Mouse (Mus musculus) thymus, adult 18-20 months (tissue): ENCODE results near the gene Ect2.
A peak's percentile ranks its signal among the peaks of the same experiment; 100 is the strongest.

ENCODE experiments used
- DNase-seq, 2 experiments: peaks; one replicate each; pipeline ENCODE4 v3.0.0; 2022; ENCODE audit warnings: mixed read lengths in 2 of 2

Ect2 gene

DNA sequence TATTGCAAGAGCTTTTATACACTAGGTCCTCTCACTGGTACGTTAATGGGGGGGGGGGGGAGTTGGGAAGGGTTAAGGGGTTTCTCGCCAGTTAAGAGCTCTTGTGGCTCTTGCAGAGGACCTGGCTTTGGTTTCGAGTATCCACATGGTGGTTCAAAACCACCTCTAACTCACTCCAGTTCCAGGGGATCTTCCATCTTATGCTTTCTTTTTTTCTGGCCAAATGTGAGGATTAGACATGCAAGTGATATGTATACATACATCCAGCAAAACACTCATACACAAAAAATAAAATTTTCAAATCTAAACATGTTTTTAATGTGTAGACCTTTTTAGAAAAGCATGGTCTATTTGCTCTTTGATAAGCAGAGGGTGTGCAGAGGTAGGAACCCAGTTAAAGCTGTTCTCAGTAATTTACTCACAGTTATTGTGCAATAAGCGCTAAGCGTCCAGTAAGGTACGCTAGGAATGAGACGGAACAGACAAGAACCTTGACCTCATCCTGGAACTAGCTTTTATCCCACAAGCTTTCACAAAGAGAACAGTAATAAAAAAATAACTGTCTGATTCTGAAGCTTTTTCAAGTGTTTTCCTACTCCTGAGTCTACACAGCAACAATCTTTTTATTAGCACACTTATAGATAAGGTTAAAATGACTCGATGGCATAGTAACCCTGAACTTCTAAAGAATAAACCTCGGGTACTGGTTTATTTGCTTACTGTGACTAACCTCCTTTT lies 2.3 kb upstream of the Ect2 start:
- DNase-seq: no peak

DNA sequence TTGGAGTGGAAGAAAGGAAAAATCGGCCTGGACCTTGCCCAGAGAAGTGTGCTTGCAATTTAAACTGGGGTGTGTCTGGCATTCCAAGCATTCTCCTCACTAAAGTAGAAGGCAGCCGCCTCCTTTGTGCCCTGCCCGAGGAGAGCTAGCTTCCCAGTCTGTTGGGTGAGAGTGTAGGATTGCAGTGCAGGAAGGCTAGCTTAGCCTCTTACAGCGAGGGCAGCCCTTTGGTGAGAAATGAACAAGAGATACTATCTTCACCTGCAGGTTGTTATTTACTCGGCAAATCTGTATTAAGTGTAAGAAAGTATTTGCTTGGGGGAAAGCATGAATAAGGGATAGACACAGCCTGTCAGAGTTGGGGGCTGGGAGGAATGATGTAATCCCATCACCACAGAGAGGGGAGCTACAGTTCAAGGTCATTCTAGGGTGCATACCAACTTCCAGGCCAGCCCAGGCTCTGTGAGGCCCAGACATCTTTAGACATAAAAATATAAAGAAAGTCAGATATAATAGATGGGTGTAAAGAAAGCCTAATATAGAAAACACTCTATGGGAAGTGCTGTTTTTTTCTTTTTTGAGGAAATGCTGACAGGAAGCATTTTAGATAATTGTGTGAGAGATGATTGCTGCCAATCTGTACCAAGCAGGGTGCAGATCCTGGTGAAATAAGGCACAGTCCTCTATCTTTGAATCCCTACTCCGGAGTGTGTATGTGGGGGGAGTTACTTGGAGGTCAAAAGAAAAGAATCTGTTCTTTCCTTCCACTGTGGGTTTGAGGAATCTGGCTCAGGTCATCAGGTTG lies 1.6 kb upstream of the Ect2 start:
- no peak for DNase-seq

DNA sequence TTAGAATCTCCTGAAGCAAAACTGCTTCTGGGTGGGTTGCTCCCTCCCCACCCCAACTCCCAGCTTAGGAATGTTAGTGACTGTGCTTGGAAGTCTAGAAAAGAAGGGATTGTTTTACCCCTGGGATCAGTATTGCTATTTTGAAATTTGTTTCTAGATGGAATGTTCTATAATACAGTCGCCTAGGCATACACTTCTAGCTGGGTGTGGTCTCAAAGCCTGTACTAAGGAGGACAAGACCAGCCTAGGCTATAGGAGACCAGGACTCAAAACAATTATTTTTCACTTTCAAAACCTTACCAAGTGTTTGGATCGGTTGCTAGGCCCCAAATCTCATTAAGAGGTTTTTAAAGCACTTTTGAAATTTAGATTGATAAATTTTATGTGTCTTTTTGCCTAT lies 602 bp upstream of the Ect2 start:
- DNase-seq: no peak

DNA sequence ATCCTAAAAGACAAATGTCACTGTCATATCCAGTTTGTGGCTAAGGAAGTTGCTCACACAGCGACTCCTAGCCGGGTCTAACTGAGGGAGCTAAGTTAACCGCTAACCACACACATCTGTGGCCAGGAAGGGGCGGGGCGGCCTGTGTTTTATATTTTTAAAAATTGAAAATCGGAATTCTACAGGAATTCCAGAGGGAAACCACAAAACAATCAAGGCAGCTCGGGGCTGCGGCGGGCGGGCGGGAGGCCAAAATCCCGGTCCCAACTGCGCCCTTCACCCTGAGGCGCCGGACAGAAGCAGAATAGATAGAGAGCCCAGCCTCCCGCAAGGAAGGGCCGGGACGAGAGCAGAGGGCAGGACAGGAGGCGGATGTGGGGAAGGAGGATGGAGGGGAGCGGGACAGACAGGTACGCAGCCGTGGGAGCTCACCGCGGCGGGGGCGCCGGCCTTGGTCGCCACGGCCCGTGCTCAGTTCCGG lies 447 bp downstream of the Ect2 start:
- DNase-seq: peak; percentile 32 to 50

DNA sequence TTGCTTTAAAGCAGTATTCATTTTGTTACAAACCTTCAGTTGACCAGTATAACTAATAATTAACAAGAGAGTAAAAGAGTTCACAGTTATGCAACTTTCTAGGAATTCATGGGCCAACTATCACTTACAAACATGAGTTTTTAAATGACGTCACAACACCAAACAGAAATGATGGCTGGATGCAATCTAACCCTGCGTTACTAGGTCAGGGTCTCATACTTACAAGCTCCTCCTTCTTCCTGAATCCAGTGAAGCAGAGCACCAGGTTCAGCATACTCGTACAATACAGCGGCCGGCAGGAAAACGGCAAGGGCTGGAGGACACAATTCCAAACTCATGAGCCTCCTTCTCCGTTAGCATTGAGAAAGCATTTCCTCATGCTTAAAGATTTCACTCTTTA lies 7.9 kb downstream of the Ect2 start:
- no peak for DNase-seq

DNA sequence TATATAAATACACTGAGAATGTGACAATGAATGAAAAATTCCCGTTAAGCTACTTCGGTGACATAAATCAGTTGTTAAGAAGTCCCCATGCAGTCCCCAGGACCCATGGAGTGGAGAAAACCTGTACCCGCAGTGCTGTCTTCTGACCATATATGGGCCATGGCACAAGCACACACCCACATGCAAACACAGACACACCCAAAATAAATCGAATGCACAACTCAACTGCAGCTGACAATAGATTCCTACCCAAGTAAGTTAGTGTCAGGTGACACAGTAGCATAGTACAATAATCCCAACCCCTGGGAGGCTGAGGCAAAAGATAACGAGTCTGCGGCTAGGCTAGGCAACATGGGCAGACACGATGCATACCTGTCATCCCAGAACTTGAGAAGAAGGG lies 10.1 kb downstream of the Ect2 start:
- DNase-seq: no peak

DNA sequence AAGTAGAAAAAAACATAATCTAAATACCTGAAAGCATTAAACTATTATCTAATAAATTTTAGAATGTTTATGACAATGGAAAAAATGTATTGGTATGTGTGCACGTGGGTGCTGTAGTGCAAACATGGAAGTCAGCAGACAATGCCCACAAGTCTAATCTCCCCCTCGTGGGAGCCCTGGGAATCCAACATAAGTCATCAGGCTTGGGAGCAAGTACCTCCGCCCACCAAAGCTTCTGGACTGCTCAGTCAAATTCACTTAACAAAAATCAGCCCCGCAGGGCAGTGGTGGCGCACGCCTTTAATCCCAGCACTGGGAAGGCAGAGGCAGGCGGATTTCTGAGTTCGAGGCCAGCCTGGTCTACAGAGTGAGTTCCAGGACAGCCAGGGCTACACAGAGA lies 13.6 kb downstream of the Ect2 start:
- DNase-seq: no peak

DNA sequence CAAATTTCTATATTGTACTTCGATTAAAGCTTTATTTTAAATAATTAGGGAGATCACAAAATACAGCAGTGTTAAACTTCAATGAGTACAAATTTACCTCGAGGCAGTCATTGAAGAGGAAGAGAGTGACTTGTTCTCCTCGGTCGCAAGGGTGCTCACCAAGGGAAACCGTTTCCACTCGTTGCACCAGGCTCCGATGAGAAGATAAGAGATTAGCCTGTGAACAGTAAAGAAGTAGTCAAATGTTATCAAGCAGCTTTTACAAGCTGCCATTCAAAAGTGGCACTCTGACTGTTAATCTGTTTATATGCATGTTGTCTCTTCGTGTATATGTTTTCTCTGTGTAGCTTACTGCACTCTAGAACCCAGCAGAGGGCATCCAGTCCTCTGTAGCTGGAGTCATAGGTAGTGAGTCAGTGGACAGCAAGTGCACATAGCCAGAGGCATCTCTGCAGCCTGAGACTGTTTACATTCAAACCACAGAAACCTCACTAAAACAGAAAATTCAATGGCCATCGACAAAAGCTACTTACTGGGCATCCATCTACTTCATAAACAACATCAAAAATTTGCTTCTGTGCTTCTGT lies 31.7 kb downstream of the Ect2 start:
- DNase-seq: no peak

DNA sequence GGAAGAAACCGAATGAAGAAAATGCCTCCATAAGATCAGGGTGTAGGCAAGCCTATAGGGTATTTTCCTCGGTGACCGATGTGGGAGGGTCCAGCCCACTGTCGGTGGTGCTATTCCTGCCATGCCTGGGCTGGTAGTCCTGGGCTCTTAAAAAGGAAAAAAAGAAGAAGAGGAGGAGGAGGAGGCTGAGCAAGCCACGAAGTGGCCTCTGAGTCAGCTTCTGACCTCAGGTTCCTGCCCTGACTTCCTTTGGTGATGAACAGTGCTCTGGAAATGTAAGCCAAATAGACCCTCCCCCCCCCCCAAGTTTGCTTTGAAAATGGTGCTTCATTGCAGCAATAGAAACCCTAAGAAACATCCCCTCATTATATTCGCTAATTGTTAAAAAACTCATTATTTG lies 32.7 kb downstream of the Ect2 start:
- DNase-seq: no peak

DNA sequence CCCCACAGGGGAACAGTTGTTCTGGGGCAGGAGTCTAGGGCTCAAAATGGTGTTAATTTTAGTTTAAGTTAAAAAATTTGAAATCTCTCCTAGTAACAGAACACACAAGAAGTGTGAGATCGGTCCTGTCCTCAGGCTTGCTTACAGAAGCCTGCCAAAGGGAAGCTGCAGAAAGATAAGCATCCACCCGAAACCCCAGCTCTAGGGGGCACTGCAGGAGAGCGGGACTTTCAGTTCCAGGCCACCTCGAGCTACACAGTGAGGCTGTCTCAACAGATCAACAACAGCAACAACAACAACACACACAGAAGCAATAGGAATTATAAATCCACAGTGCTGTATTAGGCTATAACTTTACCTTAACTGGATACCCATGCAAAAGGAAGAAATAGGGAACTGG lies 35.5 kb downstream of the Ect2 start:
- DNase-seq: no peak

DNA sequence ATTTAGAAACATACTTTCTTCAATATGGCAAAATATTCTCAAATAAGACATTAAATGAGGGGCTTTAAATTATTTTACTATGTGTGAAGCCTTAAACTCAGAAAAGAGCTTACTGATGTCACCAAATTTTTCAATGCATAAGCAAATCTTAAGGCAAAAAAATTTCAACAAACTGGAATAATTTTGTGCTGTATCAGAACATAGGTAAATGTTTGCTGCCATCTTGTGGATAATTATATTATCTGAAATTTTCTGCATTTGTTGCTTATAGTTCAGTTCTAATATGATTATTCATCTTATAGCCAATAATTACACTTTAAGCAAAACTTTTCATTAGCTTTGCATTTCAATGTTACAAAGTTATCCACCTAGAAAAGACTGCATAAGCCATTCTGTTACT lies 42.8 kb downstream of the Ect2 start:
- DNase-seq: no peak

DNA sequence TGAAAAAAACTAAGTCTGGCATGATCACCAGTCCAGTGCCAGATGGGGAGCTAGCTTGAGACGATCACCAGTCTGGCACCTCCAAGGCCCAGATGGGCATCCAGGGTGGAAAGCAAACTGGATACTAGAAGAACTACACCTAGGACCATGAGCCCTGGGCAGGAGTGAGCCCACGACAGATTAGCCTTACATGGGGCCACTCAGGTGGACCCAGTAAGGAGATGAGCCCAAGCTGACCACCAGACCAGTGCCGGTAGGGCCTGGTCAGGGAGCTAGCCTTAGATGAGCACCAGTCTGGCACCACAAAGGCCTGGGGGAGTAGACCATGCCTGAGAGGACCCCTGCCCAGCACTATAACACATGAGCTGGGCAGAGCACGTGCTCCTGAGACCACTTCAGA lies 44.6 kb downstream of the Ect2 start:
- DNase-seq: no peak

DNA sequence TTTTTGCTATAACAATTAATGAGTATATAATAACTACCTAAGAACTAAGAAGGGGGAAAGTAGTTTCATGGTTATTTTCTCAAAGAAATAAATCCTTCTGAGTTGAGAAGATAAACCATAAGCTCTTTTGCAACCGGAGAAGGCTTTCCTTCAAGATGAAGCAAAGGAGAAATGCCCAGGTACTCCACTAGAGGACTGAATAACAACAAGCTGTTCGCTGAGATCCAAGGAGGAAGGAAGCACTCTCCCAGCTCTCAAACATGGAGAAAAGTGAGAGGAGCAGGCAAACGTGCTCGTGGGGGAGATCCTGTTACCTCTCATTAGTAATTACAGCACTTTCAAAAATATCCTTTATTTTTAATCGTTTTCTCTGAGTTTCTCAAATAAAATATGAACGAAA lies 46.5 kb downstream of the Ect2 start:
- DNase-seq: no peak

DNA sequence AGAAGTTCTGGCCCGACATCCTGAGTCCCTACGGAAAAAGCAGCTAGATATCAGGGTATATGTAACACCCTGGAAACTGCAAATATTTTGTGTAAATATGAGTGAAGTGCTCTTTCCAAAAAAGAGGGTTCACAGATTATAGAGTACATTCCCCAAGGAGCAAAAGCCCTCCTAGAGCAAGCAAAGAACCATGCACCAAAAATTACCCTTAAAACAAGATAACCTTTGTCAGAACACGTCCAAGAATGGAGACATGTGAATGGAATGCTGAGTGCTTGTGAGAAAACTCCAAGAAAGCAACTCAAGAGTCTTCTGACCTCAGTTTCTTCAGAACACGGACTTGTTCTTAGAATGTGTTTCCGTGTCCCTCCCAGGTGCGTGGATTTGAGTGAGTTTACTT lies 50.7 kb downstream of the Ect2 start:
- DNase-seq: no peak

DNA sequence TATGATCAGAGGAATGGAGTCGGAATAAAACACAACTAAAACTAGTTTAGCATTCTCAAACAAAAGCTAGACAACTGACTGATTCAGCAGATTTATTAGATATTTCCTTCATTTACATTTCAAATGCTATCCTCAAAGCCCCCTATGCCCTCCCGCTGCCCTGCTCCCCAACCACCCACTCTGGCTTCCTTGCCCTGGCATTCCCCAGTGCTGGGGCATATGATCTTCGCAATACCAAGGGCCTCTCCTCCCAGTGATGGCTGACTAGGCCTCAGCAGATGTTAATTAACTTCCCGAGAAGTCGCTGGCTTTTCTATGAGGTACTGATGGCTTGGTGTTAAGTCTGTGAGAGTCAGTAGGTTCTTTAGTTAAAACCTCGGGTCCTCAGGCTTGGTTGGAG lies 55.0 kb downstream of the Ect2 start:
- DNase-seq: no peak

DNA sequence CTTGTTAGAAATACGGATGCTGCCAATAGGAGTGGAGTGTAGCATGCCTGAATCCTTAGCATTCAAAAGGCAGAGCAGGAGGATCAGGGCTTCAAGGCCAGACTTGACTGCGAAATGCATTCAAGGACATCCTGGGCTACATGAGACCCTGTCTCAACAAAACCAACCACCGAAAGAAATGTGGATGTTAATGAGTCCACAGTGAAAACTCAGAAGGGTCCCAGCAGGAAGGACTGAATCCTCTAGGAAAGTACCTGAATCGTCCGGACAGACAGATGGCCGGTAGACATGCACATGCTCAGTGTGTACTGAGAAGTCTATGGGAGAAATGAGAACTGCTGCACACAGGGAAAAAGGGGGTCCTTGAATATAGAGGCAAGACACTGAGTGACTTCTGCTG lies 67.5 kb downstream of the Ect2 start:
- no peak for DNase-seq

DNA sequence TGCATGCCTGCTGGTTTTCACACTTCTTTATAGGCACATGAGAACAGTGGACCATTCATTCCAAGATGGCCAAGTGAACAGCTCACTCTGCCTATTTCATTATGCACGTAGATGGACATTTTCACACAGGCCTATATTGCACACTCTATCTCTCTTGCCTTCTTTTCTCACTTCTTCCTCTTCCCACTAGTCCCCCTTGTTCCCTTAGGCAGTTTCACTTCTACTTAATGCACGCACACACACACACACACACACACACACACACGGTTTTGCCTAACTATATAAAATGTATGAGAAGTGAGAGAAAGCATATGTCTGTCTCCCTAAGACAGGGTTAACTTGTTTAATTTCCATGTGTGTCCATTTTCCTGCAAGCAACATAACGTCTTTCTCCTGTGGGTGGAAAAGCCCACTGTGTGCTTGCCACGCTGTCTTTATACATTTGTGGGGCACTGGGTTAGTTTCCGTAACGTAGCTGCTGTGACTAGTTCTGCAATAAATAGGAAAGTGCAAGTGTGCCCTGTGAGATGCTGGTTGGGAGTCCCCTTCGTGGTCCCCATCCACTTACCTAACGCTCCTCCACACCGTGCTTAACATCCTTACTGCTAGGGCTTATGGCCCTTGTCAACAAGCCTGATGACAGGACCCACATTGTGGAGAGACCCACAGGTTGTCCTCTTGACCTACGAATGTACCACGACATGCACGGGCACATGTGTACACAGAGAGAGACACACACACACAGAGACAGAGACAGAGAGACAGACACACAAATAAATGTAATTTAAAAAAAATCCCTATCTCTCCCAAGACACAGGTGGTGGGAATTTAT lies 72.2 kb downstream of the Ect2 start:
- DNase-seq: no peak

DNA sequence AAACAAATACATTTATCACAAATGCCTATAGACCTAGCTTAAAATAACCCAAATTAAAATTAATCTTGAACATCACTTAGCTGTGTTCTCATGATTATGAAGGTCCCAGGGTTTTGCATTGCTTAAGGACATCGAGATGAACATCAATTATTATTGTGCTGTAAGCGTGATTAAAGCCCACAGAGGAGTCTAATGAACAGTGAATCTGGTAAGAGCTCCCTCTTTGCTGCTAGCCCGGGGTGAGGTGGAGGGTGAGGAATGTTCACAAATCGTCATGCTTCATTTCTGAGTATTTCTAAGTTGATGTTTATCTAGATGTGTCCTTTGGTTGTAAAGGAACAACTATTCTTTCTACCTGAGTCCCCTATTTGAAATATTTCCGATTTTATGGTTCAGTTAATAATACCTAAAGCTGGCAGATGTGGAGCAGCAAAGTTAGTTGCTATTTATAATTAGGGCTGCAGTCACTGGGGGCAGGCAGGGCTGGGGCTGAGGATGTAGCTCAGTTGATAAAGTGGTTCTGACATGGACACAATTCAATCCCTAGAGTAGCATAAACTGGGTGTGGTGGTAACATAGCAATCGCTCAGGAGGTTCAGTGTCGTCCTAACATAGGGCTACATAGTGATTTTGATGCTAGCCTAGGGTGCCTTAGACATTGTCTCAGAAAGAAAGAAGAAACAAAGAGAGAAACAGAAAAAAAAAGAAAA lies 73.5 kb downstream of the Ect2 start:
- no peak for DNase-seq

DNA sequence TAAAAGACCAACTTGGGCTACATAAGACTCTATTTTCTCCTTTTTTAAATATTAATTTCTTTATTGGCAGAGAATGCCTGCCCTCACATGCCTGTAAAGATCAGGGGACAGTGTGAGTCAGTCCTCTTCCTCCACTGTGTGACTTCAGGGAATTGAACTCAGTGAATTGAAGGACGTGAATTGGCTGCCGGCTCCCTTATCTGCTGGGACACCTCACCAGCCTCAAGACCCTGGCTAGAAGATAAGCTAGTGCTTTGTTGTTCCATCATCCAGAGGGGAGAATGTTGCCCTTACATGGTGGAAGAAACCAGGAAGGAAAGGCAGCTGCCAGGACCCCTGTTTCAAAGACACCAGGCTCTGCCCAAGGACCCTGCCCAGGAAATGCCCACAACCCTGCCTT lies 79.8 kb downstream of the Ect2 start:
- DNase-seq: no peak

DNA sequence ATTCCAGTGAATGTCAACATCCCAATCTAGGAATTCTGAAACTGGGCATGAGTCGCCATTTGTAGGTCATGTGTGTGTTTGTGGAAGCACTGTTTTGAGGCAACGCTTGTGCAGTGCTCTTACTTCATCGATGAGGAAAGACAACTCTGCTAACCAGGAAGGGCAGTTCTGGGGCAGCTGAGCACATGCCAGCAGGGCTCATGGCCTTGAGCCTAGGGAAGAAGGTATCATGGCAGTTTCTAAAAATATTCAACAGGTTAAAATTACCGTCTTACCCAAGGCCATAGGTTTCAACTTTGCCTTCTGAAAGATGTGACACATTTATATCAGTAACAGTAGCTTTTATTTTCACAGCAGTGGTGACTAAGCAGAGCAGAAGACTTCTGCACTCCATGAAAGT lies 82.0 kb downstream of the Ect2 start:
- DNase-seq: no peak

DNA sequence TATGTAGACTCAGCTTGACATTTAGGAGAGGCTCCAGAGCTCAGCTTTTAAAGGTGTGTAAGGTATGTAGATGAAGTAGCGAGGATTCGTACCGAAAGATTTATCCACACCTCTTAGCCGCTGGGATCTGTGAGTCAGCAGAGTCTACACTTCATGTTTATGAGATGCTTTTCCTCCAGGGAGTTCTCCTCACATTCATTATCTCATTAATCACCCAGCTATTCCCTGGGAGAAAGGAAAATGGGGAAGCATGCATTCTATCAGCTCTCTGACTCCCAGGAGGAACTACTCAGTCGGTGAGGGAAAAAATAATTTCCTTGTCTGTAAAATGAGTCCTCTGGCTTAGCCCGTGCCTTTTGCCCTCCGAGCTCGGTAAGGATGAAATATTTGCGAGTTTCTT lies 83.3 kb downstream of the Ect2 start:
- DNase-seq: no peak

DNA sequence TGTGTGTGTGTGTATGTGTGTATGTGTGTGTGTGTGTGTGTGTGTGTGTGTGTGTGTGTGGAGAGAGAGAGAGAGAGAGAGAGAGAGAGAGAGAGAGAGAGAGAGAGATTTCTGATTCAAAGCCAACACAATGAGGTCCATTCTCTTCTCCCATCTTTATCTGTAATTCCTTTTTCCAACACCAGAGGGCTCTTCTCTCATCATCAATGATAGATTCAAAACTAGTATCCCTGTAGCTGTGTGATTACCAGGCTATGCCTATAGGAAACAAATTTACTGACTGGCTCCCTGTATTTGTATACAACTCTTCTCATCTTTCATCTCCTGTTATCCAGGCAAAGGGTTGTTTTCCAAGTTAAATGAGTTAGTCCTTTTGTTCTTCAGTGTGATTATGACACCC lies 86.5 kb downstream of the Ect2 start:
- no peak for DNase-seq

DNA sequence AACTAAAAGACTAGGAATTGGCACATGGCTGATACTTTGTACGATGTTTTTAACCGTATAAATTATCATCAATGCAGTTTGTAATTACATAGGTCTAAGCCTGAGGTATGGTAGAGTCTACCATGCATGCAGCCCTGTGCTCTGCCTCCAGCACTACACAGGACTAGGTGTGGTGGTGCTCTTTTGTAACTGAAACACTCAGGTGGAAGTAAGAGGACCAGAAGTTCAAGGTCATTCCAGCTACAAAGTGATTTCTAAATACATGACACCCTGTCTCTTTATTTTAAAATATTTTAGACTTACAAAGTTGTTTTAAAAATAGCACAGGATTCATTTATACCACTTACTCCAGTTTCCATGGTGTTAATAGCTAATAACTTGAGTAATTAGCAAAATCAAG lies 88.8 kb downstream of the Ect2 start:
- DNase-seq: no peak
